Mouse (Mus musculus) adrenal gland, postnatal 25 days (tissue): ENCODE measurements around the gene Fbxw2. TPM values are rescaled to one million over a fixed set of nuclear protein-coding genes. Genes with fewer than 3 reads are reported as not detected.
"Not testable (repeated sequence)": the region's sequence is repeated elsewhere in the genome, so short reads cannot be mapped to it uniquely, and the experiment has no call there.

Source experiments
- DNase-seq: peaks from one replicate; pipeline ENCODE4 v3.0.0; 2021; ENCODE audit warnings: mixed read lengths
- total RNA-seq: library from RNA; stranded (reverse); gene quantifications from 2 replicates; pipeline ENCODE4 v1.2.3, GENCODE M21; 2021

The Fbxw2 gene
- total RNA-seq, 1 experiment from 2014 or later = 69.1 TPM

DNA sequence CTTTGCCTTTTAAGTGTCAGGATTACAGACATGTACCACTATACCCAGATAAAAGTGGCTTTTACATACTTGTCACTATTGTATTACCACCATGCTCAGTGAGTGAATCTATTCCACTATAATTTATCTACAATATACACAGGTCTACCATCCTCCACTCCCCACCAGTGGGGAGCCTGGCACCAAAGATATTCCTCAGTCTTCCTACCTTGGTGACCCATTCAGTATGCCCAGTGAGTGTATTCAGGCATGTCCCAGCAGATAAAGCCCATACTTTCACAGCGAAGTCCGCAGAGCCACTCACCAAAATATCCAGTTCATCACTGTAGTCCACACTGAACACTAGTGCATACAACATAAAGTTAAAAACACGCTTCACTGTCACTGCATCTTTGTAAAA is 15.3 kb downstream of the Fbxw2 start:
- DNase-seq = no peak

DNA sequence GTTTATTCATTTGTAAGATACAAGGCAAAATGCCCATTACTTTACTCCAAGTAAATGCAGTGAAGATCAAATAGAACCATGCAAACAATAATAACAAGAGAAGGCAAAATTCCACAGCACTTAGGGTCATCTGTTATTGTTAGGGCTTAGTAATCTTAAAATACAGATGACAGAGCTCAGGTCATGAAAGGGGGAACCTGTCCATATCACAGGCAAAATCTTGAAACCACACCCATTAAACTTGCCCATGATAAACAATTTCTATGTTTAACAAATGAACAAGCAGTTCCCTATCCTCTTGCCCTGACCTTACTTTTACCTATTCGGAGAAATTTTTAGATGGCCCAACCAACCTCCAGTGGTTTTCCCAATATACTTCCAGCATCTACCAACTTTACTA is 16.5 kb downstream of the Fbxw2 start:
- DNase-seq = no peak

DNA sequence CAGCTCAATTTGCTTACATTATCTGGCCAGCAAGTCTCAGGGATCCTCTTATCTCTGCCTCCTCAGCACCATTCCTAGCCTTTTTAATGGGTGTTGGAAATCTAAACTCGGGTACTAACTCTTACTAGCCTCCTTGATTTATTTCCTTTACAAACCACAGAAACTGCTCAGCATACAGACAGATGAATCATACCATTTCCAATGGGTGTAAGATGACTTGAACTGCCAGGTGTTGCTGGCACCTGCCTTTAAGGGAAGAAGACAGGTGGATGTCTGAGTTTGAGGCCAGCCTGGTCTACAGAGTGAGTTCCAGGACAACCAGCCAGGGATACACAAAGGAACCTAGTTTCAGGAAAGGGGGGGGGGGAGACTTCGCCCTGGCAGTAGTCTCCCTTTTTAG is 18.1 kb downstream of the Fbxw2 start:
- no peak for DNase-seq

- DNase-seq = no peak
These were observed 20.7 kb downstream of the Fbxw2 start for GRCm38 (mm10) chr2:34805364-34805950.

GRCm38 (mm10) chr2:34804815-34805214 is 21.3 kb downstream of the Fbxw2 start:
- DNase-seq = no peak

- no peak for DNase-seq
These were observed 21.9 kb downstream of the Fbxw2 start for GRCm38 (mm10) chr2:34804172-34804571.

GRCm38 (mm10) chr2:34803746-34804145 is 22.4 kb downstream of the Fbxw2 start:
- no peak for DNase-seq

- peak; percentile 23 for DNase-seq
These were observed 23.4 kb downstream of the Fbxw2 start for GRCm38 (mm10) chr2:34802565-34803245.

- peak; percentile 94 for DNase-seq
These were observed 24.3 kb downstream of the Fbxw2 start for GRCm38 (mm10) chr2:34801516-34802482.

DNA sequence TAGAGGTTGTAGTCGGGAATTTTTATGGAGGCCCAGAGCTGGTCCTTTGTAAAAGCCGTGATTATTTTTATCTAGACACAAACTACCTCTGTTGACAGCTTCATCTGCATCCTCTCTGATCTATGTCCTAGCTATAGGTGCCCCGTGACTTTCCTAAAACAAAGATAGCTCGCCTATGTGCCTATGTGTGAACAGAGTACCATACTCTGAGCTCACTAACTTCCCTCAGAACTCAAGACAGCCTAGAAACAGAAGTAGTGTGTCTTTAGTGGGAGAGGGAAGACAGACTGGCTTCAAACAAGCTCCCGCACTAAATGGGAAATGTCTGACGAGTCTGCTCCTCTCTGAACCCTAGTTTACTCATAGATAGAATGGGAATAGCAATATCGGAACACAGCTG is 25.7 kb downstream of the Fbxw2 start:
- DNase-seq = no peak

DNA sequence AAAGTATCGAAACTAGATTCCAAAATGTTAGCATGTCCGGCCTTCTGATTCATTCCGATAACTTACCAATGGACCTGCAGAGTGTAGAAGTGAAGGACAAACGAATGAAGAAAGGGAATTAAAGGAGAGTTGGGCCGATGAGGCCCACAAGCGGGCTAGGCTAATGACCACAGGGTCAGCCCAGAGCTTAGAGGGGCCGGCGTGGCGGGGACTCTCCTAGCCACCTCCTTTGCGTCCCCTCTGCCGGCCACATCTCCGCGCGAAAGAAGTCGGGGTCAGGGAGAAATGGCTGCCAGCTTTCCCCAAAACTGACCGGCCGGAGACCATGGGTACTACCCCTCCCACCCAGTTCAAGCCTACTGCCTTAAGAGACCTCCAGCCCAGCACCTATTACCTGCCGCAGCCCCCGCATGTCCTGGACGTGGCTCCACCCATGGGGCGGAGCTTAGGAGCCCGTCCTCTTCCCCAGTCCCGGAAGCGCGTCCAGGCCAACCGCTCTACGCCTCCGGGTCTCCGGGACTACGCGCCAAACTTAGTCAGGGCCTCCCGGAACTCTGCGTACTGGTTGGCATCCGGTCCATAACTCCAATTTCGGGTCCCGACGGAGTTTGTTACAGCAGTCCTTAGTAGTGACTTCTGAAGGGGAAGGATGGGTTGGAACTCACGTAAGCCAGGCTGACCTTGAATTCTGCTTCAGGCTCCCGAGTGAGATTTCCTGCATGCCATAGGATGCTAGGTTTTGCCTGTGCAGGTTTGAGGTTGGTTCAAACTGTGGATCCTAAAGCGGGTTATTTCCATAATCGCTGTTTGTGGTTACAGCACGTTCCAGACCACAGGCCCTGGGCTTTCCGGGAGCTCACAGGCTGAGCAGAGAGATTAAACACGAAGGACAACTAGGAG is 26.5 kb downstream of the Fbxw2 start, which contains the start of gene Rabepk:
Rabepk (minus strand) TSS at position 556 of the 900 bp plus-strand sequence.
- DNase-seq = peak; percentile 84

DNA sequence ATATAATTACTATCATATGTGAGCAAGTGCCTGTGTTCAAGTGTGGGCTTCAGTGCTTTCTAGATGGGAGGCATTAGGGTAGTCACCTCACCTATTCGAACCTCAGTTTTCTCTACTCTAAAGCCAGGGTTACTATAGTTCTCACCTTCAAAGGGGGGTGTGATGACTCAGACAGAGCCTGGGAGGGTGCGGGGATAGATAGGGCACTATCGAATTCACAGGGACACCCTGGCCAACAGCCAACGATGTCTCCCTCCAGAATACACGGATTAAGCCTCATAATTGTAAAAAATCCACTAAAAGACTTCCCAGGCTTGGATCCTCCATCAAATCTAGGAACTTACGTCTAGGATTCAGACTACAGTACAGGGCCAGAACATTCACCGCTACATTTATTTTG is 30.7 kb downstream of the Fbxw2 start:
- DNase-seq = no peak

DNA sequence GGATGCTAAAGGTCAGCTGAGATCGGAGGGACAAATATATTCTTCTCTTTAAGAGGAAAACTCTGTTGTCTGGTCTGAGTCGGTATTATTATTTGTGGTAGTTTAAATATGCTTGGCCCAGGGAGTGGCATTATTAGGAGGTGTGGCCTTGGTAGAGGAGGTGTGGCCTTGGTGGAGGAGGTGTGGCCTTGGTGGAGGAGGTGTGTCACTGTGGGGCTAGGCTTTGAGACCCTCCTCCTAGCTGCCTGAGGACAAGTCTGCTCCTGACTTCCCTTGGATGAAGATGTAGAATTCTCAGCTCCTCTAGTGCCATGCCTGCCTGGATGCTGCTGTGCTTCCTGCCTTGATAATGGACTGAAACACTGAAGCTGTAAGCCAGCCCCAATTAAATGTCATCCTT is 31.6 kb downstream of the Fbxw2 start:
- DNase-seq = no peak

GRCm38 (mm10) chr2:34792543-34792942 is 33.6 kb downstream of the Fbxw2 start:
- DNase-seq = not testable (repeated sequence)

GRCm38 (mm10) chr2:34790282-34790681 is 35.8 kb downstream of the Fbxw2 start:
- DNase-seq = no peak

- peak; percentile 38 for DNase-seq
These were observed 42.0 kb downstream of the Fbxw2 start for GRCm38 (mm10) chr2:34784085-34784484.

DNA sequence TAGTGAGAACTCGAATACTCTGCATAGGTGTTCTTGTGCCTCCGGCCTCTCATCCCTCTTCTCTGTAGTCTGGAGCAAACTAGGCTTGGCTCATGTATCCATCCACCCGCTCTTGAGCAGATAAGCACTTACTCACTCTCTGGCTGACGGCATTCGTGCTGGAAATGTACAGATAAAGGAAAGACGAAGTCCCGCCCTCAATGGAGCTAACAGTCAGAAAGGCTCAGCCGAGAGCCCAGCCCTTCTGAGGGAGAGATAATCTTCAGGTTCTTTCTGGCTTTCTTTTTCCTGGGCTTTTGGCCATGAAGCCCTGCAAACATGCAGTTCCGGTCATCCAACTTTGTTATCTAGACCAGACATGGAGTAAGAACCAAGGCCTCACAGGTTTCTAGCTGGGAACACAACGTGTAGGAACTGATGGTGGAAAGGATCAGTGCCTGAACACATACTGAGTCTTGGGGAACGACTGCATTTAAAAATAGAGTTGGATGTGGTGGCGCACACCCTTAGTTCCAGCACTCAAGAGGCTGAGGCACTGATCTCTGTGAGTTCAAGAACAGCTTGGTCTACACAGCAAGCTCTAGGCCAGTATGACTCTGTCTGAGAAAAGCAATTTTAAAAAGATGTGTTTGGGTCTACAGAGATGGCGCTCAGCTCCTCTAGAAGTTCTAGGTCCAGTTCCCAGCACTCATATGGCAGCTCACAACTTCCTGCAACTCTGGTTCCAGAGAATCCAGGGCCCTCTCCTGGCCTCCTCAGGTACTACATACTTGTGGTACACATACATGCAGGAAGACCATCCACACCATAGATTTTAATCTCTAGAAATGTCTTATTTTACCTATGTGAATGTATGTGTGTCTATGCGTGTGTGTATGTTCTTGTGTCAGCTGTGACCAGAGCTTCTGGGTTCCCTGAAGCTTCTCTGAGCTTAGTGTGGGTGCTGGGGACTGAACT is 42.8 kb downstream of the Fbxw2 start:
- DNase-seq = no peak

- no peak for DNase-seq
These were observed 48.8 kb downstream of the Fbxw2 start for GRCm38 (mm10) chr2:34777237-34777868.

- DNase-seq = no peak
These were observed 51.6 kb downstream of the Fbxw2 start for GRCm38 (mm10) chr2:34774493-34774892.

GRCm38 (mm10) chr2:34773673-34774072 is 52.4 kb downstream of the Fbxw2 start:
- DNase-seq = no peak
